Mouse (Mus musculus) regulatory T cell (primary cell): Measurements from ENCODE around the gene Ndufb7.
"Not testable (repeated sequence)": the region's sequence is repeated elsewhere in the genome, so short reads cannot be mapped to it uniquely, and the experiment has no call there.

Experiments used
- in situ Hi-C: fragments of 300-600 bp; cut with MboI, MseI; formaldehyde crosslinking; loops from one replicate; pipeline ENCODE4 v1.15.1; 2025; ENCODE audit warnings: high pct_unique_total_duplicates

Gene Ndufb7

GRCm38 (mm10) chr8:83575561-83576515 lies 9.4 kb downstream of the Ndufb7 start:
- in situ Hi-C loops, result loop anchor here (10.0 kb wide), 1 partner anchor 241 kb away; the partner anchor contains the start of gene Elmod2

GRCm38 (mm10) chr8:83576516-83576895 lies 10.0 kb downstream of the Ndufb7 start:
- in situ Hi-C loops, result loop anchor here (10.0 kb wide), 1 partner anchor 242 kb away; the partner anchor contains the start of gene Elmod2

- in situ Hi-C loops, result loop anchor here (10.0 kb wide), 1 partner anchor 242 kb away; the partner anchor contains the start of gene Elmod2
Observed at GRCm38 (mm10) chr8:83576921-83577320, 10.4 kb downstream of the Ndufb7 start.

GRCm38 (mm10) chr8:83577384-83577791 lies 10.9 kb downstream of the Ndufb7 start:
- in situ Hi-C loops, result loop anchor here (10.0 kb wide), 1 partner anchor 243 kb away; the partner anchor contains the start of gene Elmod2

- in situ Hi-C loops, result loop anchor here (10.0 kb wide), 1 partner anchor 244 kb away; the partner anchor contains the start of gene Elmod2
Observed at GRCm38 (mm10) chr8:83578131-83579055, 11.9 kb downstream of the Ndufb7 start.

- in situ Hi-C loops, result loop anchor here (10.0 kb wide), 1 partner anchor 245 kb away; the partner anchor contains the start of gene Elmod2
Observed at GRCm38 (mm10) chr8:83579676-83580075, 13.2 kb downstream of the Ndufb7 start.

- in situ Hi-C loops, result no loop called here
Observed at GRCm38 (mm10) chr8:83580826-83581225, 14.4 kb downstream of the Ndufb7 start.

GRCm38 (mm10) chr8:83582226-83582625 lies 15.8 kb downstream of the Ndufb7 start:
- in situ Hi-C loops, result no loop called here

- in situ Hi-C loops, result no loop called here
Observed at GRCm38 (mm10) chr8:83583236-83583635, 16.8 kb downstream of the Ndufb7 start.

GRCm38 (mm10) chr8:83584771-83585170 lies 18.3 kb downstream of the Ndufb7 start:
- in situ Hi-C loops, result no loop called here

- in situ Hi-C loops, result no loop called here
Observed at GRCm38 (mm10) chr8:83585333-83585732, 18.9 kb downstream of the Ndufb7 start.

GRCm38 (mm10) chr8:83587644-83588043 lies 21.2 kb downstream of the Ndufb7 start:
- in situ Hi-C loops, result no loop called here

GRCm38 (mm10) chr8:83588886-83589285 lies 22.4 kb downstream of the Ndufb7 start:
- in situ Hi-C loops, result no loop called here

- in situ Hi-C loops, result no loop called here
Observed at GRCm38 (mm10) chr8:83590488-83591023, 24.1 kb downstream of the Ndufb7 start.

- in situ Hi-C loops, result no loop called here
Observed at GRCm38 (mm10) chr8:83592682-83593081, 26.2 kb downstream of the Ndufb7 start.

GRCm38 (mm10) chr8:83593325-83594166 lies 27.1 kb downstream of the Ndufb7 start:
- in situ Hi-C loops, result no loop called here

GRCm38 (mm10) chr8:83594167-83595049 lies 27.9 kb downstream of the Ndufb7 start:
- in situ Hi-C loops, result no loop called here

- in situ Hi-C loops, result not testable (repeated sequence)
Observed at GRCm38 (mm10) chr8:83595050-83595345, 28.5 kb downstream of the Ndufb7 start.

GRCm38 (mm10) chr8:83596369-83596768 lies 29.9 kb downstream of the Ndufb7 start:
- in situ Hi-C loops, result no loop called here

GRCm38 (mm10) chr8:83598146-83598545 lies 31.7 kb downstream of the Ndufb7 start:
- in situ Hi-C loops, result no loop called here
